Mouse (Mus musculus): ENCODE measurements around the gene Parp16.

DNA sequence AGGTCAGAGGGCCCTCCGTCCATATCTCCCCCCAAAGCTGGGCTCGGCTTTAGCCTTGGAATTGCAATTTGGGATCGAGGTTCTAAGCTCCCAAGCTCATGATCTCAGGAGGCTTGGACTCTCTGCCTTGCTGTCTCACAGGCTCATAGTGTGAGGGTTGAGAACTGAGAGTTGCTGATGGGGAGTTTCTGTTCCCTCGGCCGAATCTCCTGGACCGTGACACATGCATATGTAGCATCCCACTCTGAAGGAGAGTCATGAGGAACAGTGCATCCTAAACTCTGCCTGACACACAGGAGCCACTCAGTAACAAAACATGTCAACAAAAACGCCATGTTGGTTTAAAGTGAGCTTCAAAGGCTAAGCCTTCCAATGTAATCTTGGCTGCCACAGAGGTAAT lies 46.6 kb upstream of the Parp16 start:
- TF ChIP-seq CTCF (IDR thresholded peaks at IDR 0.05; ENCODE audit: low read depth, low read length) = no peak
- TF ChIP-seq POLR2A (IDR thresholded peaks at IDR 0.05; ENCODE audit: insufficient read depth, low read length) = no peak
- TF ChIP-seq EP300 (IDR thresholded peaks at IDR 0.05; ENCODE audit: insufficient read depth, low read depth, low read length) = no peak
